Mouse (Mus musculus): ENCODE data around the gene Rfc2. TPM values are rescaled to one million over a fixed set of nuclear protein-coding genes. Genes with fewer than 3 reads are reported as not detected.

Rfc2 gene
- total RNA-seq, 2 experiments from 2014 or later, result 12.4 to 14.1 TPM

- intact Hi-C loops (cut with DNase I; ENCODE audit: low total_unique reads), result no loop called here
- DNase-seq, result no peak
Measured at GRCm38 (mm10) chr5:134560450-134561171, 20.6 kb upstream of the Rfc2 start.

GRCm38 (mm10) chr5:134564272-134564671 is 16.9 kb upstream of the Rfc2 start:
- no peak for DNase-seq

GRCm38 (mm10) chr5:134565696-134566095 is 15.5 kb upstream of the Rfc2 start:
- no peak for DNase-seq
- intact Hi-C loops (cut with DNase I; ENCODE audit: low total_unique reads), result no loop called here

More at GRCm38 (mm10) chr5:134564272-134564671, 16.9 kb upstream of the Rfc2 start:
- intact Hi-C loops (cut with DNase I; ENCODE audit: low total_unique reads), result no loop called here

GRCm38 (mm10) chr5:134567445-134567844 is 13.7 kb upstream of the Rfc2 start:
- intact Hi-C loops (cut with DNase I; ENCODE audit: low total_unique reads), result no loop called here
- DNase-seq, result no peak

GRCm38 (mm10) chr5:134568030-134568429 is 13.1 kb upstream of the Rfc2 start:
- DNase-seq, result no peak
- intact Hi-C loops (cut with DNase I; ENCODE audit: low total_unique reads), result no loop called here

- intact Hi-C loops (cut with DNase I; ENCODE audit: low total_unique reads), result no loop called here
- no peak for DNase-seq
Measured at GRCm38 (mm10) chr5:134568964-134569491, 12.1 kb upstream of the Rfc2 start.

- peak; percentile 36 for DNase-seq
- intact Hi-C loops (cut with DNase I; ENCODE audit: low total_unique reads), result no loop called here
Measured at GRCm38 (mm10) chr5:134571730-134572507, 9.2 kb upstream of the Rfc2 start.

- DNase-seq, result no peak
Measured at GRCm38 (mm10) chr5:134572508-134573214, 8.5 kb upstream of the Rfc2 start.

GRCm38 (mm10) chr5:134575833-134576232 is 5.3 kb upstream of the Rfc2 start:
- no peak for DNase-seq
- intact Hi-C loops (cut with DNase I; ENCODE audit: low total_unique reads), result no loop called here

More at GRCm38 (mm10) chr5:134572508-134573214, 8.5 kb upstream of the Rfc2 start:
- intact Hi-C loops (cut with DNase I; ENCODE audit: low total_unique reads), result no loop called here

GRCm38 (mm10) chr5:134576517-134577220 is 4.5 kb upstream of the Rfc2 start:
- no peak for DNase-seq
- intact Hi-C loops (cut with DNase I; ENCODE audit: low total_unique reads), result no loop called here

- intact Hi-C loops (cut with DNase I; ENCODE audit: low total_unique reads), result no loop called here
- no peak for DNase-seq
Measured at GRCm38 (mm10) chr5:134577534-134577933, 3.6 kb upstream of the Rfc2 start.

GRCm38 (mm10) chr5:134579135-134579534 is 2.0 kb upstream of the Rfc2 start:
- DNase-seq, result no peak
- intact Hi-C loops (cut with DNase I; ENCODE audit: low total_unique reads), result no loop called here

- intact Hi-C loops (cut with DNase I; ENCODE audit: low total_unique reads), result loop anchor here (5.0 kb wide), 1 partner anchor 75 kb away; no protein-coding TSS in a partner anchor
- DNase-seq, result peak; percentile 97
Measured at GRCm38 (mm10) chr5:134582221-134582907, 1.2 kb downstream of the Rfc2 start.

GRCm38 (mm10) chr5:134583006-134583883 is 2.1 kb downstream of the Rfc2 start:
- intact Hi-C loops (cut with DNase I; ENCODE audit: low total_unique reads), result loop anchor here (5.0 kb wide), 1 partner anchor 76 kb away; no protein-coding TSS in a partner anchor
- DNase-seq, result no peak

GRCm38 (mm10) chr5:134583884-134584213 is 2.7 kb downstream of the Rfc2 start:
- DNase-seq, result no peak
- intact Hi-C loops (cut with DNase I; ENCODE audit: low total_unique reads), result loop anchor here (5.0 kb wide), 1 partner anchor 77 kb away; no protein-coding TSS in a partner anchor

- DNase-seq, result no peak
- intact Hi-C loops (cut with DNase I; ENCODE audit: low total_unique reads), result loop anchor here (5.0 kb wide), 1 partner anchor 77 kb away; no protein-coding TSS in a partner anchor
Measured at GRCm38 (mm10) chr5:134584798-134585197, 3.6 kb downstream of the Rfc2 start.

- no peak for DNase-seq
- intact Hi-C loops (cut with DNase I; ENCODE audit: low total_unique reads), result no loop called here
Measured at GRCm38 (mm10) chr5:134589900-134590299, 8.7 kb downstream of the Rfc2 start.
